Mouse (Mus musculus) CH12.LX (cell line): ENCODE results near the gene Ptpn14. TPM values are rescaled to one million over a fixed set of nuclear protein-coding genes. Genes with fewer than 3 reads are reported as not detected.

ENCODE experiments used
- DNase-seq: peaks from one replicate; pipeline ENCODE4 v3.0.0-alpha.2; 2013; ENCODE audit errors: extremely low read depth
- H3K27ac ChIP-seq: 2 replicates; pipeline ENCODE4 v1.5.1; 2012; ENCODE audit warnings: low read depth, mild to moderate bottlenecking, control low read depth, moderate library complexity; ENCODE audit not compliant: insufficient read depth
- H3K27me3 ChIP-seq: replicated peaks from 2 replicates; pipeline ENCODE3; 2012; ENCODE audit warnings: inconsistent platforms
- H3K36me3 ChIP-seq, 2 experiments: replicated peaks in 1 of 2; 2 replicates each; pipeline versions ENCODE3 to v1.6.1; 2012; ENCODE audit warnings: inconsistent platforms in 1 of 2, low read length in 1 of 2, mild to moderate bottlenecking in 1 of 2, mixed read lengths in 1 of 2, moderate library complexity in 1 of 2; ENCODE audit not compliant: control insufficient read depth in 1 of 2, insufficient read depth in 1 of 2
- H3K4me1 ChIP-seq, 2 experiments: 2 replicates each; pipeline ENCODE4 v1.6.1; 2012; ENCODE audit warnings: inconsistent platforms in 1 of 2, moderate library complexity in 1 of 2; ENCODE audit not compliant: insufficient read depth in 2 of 2, control insufficient read depth in 1 of 2
- H3K4me2 ChIP-seq: 2 replicates; pipeline ENCODE4 v1.6.1; 2012; ENCODE audit warnings: low read depth, mild to moderate bottlenecking, control low read depth; ENCODE audit not compliant: poor library complexity, insufficient read depth, severe bottlenecking
- H3K4me3 ChIP-seq, 3 experiments: fragments of 150-350 bp in 1 of 3; sonication (generic) in 1 of 3; replicated peaks in 1 of 3; 2 replicates each; pipeline versions ENCODE3 to v1.5.1; 2011 to 2012; ENCODE audit warnings: low read depth in 2 of 3, low read length in 2 of 3, mild to moderate bottlenecking in 2 of 3, moderate library complexity in 2 of 3, control low read depth in 1 of 3, improper control_type of control experiment in 1 of 3, inconsistent platforms in 1 of 3, mixed read lengths in 1 of 3; ENCODE audit not compliant: poor library complexity in 1 of 3
- H3K79me2 ChIP-seq: replicated peaks from 2 replicates; pipeline ENCODE4 v1.6.1; 2012; ENCODE audit warnings: mild to moderate bottlenecking, moderate library complexity; ENCODE audit not compliant: control insufficient read depth, poor library complexity, insufficient read depth, severe bottlenecking; ENCODE audit errors: extremely low read depth
- H3K9ac ChIP-seq: 2 replicates; pipeline ENCODE4 v1.6.1; 2012; ENCODE audit warnings: low read depth, mild to moderate bottlenecking, control low read depth, moderate library complexity; ENCODE audit not compliant: insufficient read depth
- H3K9me3 ChIP-seq: replicated peaks from 2 replicates; pipeline ENCODE3; 2012; ENCODE audit warnings: low read length, inconsistent platforms, mixed read lengths
- BHLHE40 ChIP-seq: IDR thresholded peaks from 2 replicates; pipeline ENCODE4 v1.6.1; 2011; ENCODE audit warnings: mild to moderate bottlenecking, low read depth, low read length, improper control_type of control experiment
- ELF1 ChIP-seq: IDR thresholded peaks from 2 replicates; pipeline ENCODE4 v1.6.1; 2014; ENCODE audit warnings: low read depth, mild to moderate bottlenecking, inconsistent platforms, low read length, improper control_type of control experiment
- EP300 ChIP-seq: IDR thresholded peaks from 2 replicates; pipeline ENCODE4 v1.6.1; 2011; ENCODE audit warnings: low read length, improper control_type of control experiment
- ETS1 ChIP-seq: conservative IDR thresholded peaks from 2 replicates; pipeline ENCODE4 v1.6.1; 2012; ENCODE audit warnings: low read depth, mild to moderate bottlenecking, inconsistent platforms, low read length, improper control_type of control experiment, moderate library complexity
- IRF4 ChIP-seq: IDR thresholded peaks from 2 replicates; pipeline ENCODE4 v1.6.1; 2014; ENCODE audit warnings: low read depth, mild to moderate bottlenecking, inconsistent platforms, low read length, improper control_type of control experiment
- MAX ChIP-seq: IDR thresholded peaks from 2 replicates; pipeline ENCODE4 v1.6.1; 2011; ENCODE audit warnings: low read length, improper control_type of control experiment
- MAZ ChIP-seq: IDR thresholded peaks from 2 replicates; pipeline ENCODE4 v1.6.1; 2012; ENCODE audit warnings: low read depth, mild to moderate bottlenecking, inconsistent platforms, low read length, improper control_type of control experiment, moderate library complexity
- MXI1 ChIP-seq: IDR thresholded peaks from 2 replicates; pipeline ENCODE4 v1.6.1; 2011; ENCODE audit warnings: mild to moderate bottlenecking, low read depth, low read length, improper control_type of control experiment
- MYC ChIP-seq: IDR thresholded peaks from 2 replicates; pipeline ENCODE4 v1.6.1; 2011; ENCODE audit warnings: low read depth, mild to moderate bottlenecking, improper control_type of control experiment, low read length
- RCOR1 ChIP-seq: conservative IDR thresholded peaks from 2 replicates; pipeline ENCODE4 v1.6.1; 2012; ENCODE audit warnings: low read depth, mild to moderate bottlenecking, inconsistent platforms, low read length, improper control_type of control experiment
- USF1 ChIP-seq: IDR thresholded peaks from 2 replicates; pipeline ENCODE4 v1.6.1; 2014; ENCODE audit warnings: low read depth, mild to moderate bottlenecking, inconsistent platforms, low read length, improper control_type of control experiment
- USF2 ChIP-seq: conservative IDR thresholded peaks from 2 replicates; pipeline ENCODE4 v1.6.1; 2011; ENCODE audit warnings: low read depth, low read length, improper control_type of control experiment
- ZC3H11A ChIP-seq: IDR thresholded peaks from 2 replicates; pipeline ENCODE4 v1.6.1; 2012; ENCODE audit warnings: low read depth, mild to moderate bottlenecking, inconsistent platforms, low read length, improper control_type of control experiment
- dilution Hi-C: fragments of 300-500 bp; cut with MboI; formaldehyde crosslinking; loops from 2 replicates; pipeline ENCODE4 v1.14.3; 2020; ENCODE audit warnings: low sequenced_read_pairs; ENCODE audit not compliant: extremely low pct_unique_long_range_greater_than_20kb, extremely low pct_ligation_motif_present
- in situ Hi-C: fragments of 300-500 bp; cut with MboI; formaldehyde crosslinking; loops from 3 replicates; pipeline ENCODE4 v1.14.3; 2019; ENCODE audit warnings: low sequenced_read_pairs, low pct_ligation_motif_present, low pct_unique_long_range_greater_than_20kb, mixed read lengths
- polyA plus RNA-seq: library from polyadenylated mRNA; unstranded; fragments of >175 nt; gene quantifications from 2 replicates; pipeline ENCODE4 v1.2.1, GENCODE M21; 2012; ENCODE audit warnings: low read depth; ENCODE audit not compliant: insufficient read length
- total RNA-seq, 2 experiments: library from RNA; depleted of rRNA; stranded (reverse); fragments of 300-350 nt in 1 of 2; fragments of >200 nt in 1 of 2; gene quantifications; 2 replicates each; pipeline ENCODE4 v1.2.3; 2012 to 2014

The Ptpn14 gene
- total and polyA plus RNA-seq, 3 experiments: under 0.01 to 0.10 TPM; not detected in 1

DNA sequence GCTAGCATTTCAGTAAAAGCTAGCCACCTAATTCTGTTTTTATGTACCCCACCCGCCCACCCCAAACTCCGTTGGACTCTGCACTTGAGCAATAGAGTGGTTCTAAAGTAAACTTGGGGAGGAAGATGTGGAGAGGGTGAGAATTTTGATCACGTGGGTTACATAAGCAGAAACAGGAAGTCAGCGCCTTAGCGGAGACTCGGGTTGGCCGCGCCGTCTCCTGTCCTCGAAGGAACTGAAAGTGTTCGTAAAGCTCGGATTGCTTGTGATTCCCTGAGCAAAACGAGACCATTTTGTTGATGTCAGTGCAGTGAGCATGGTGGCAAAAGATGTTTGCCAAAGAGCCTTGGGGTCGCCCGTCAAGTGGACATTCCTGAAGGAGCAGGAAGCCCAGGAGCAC lies 70.9 kb downstream of the Ptpn14 start:
- Histone ChIP-seq H3K27me3 (peaks cover 36% of the 10 kb centered on the region), H3K4me1 (peaks cover 23 to 62% of the 10 kb centered on the region in 2 experiments), H3K9ac (no peak overlapping the region), H3K27ac (no peak overlapping the region), H3K4me2 (peak overlapping the region; percentile 76), H3K79me2 (no peaks in the 10 kb centered on the region), H3K4me3 (no peak overlapping the region), H3K36me3 (no peaks in the 10 kb centered on the region), H3K9me3 (peaks cover 6% of the 10 kb centered on the region)
- in situ Hi-C loops (no loop called here), dilution Hi-C loops (no loop called here)
- TF ChIP-seq MYC (0 out of 2 replicates have a peak, but pooled peaks have one; percentile 38), RCOR1 (no peak), ZC3H11A (no peak), ELF1 (peak; percentile 82), USF1 (peak; percentile 69), MAZ (no peak), EP300 (peak; percentile 62), MXI1 (no peak), USF2 (peak; percentile 75), MAX (peak; percentile 91), ETS1 (peak; percentile 61), BHLHE40 (peak; percentile 91), IRF4 (peak; percentile 89)
- DNase-seq: peak; percentile 74

DNA sequence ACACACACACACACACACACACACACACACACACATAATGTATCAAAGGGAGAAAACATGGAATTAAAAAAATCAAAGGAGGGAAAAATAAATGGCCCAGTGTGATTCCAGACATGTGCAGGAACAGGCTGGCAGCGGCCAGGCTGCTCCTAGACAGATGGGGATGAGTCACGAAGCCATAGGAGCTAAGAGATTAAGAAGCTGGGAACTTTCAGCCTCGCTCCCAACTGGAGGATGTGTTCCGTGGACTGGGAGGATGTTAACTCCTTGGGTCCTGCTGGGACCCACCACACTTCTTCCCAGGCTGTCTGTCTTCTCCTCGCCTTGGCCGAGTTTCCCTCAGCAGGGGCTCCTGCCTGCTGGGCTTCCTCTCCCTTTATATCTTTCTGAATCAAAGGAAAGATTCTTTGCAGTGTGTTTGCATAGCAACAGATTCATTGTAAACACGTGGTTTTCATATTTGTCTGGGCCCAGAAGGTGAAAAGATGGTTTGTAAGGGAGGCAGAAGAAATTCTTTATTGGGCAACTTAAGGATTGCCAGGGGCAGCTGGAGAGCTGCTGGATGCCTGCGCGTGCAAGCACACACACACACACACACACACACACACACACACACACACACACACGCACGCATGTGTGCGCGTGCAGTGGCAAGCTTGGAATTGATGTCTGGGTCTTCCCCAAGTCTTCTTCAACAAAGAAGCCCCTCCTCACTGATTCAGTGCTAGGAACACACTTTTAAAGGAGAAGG lies 72.3 kb downstream of the Ptpn14 start:
- no peaks in the 10 kb centered on the region for H3K36me3 ChIP-seq
- H3K4me3 ChIP-seq: no peak overlapping the region
- no peak overlapping the region for H3K4me2 ChIP-seq
- H3K9me3 ChIP-seq: peaks cover 6% of the 10 kb centered on the region
- H3K4me1 ChIP-seq: peaks cover 17 to 51% of the 10 kb centered on the region in 2 experiments
- dilution Hi-C loops: no loop called here
- in situ Hi-C loops: no loop called here
- H3K9ac ChIP-seq: no peak overlapping the region
- H3K27ac ChIP-seq: no peak overlapping the region
- no peak for DNase-seq
- no peaks in the 10 kb centered on the region for H3K79me2 ChIP-seq
- peaks cover 36% of the 10 kb centered on the region for H3K27me3 ChIP-seq
- no peak for TF ChIP-seq ETS1
- TF ChIP-seq, all 38 proteins: peak for 0
